Mouse (Mus musculus) ES-E14 (cell line): ENCODE data around the gene Hspb6. TPM values are rescaled to one million over a fixed set of nuclear protein-coding genes. Genes with fewer than 3 reads are reported as not detected.
A peak's percentile ranks its signal among the peaks of the same experiment; 100 is the strongest.

Source experiments
- DNase-seq: peaks from one replicate; pipeline ENCODE4 v3.0.0-alpha.2; 2013; ENCODE audit warnings: low read depth, low spot score
- H3K27ac ChIP-seq: 2 replicates; pipeline ENCODE4 v1.5.1; 2012; ENCODE audit warnings: low read depth, mild to moderate bottlenecking, low read length, moderate library complexity, mixed read lengths; ENCODE audit not compliant: poor library complexity, insufficient read depth, severe bottlenecking
- H3K36me3 ChIP-seq: 2 replicates; pipeline ENCODE4 v1.6.1; 2012; ENCODE audit warnings: mild to moderate bottlenecking, low read length, moderate library complexity, mixed read lengths; ENCODE audit not compliant: control insufficient read depth, poor library complexity, insufficient read depth, severe bottlenecking
- H3K4me1 ChIP-seq, 2 experiments: fragments of 150-350 bp in 1 of 2; sonication (generic) in 1 of 2; 2 replicates each; pipeline ENCODE4 v1.6.1; 2012; ENCODE audit warnings: low read length in 2 of 2, mild to moderate bottlenecking in 1 of 2, mixed read lengths in 1 of 2; ENCODE audit not compliant: control insufficient read depth in 2 of 2, insufficient read depth in 2 of 2, poor library complexity in 1 of 2
- H3K4me3 ChIP-seq, 2 experiments: fragments of 150-350 bp in 1 of 2; sonication (generic) in 1 of 2; 2 replicates each; pipeline ENCODE4 v1.5.1; 2012; ENCODE audit warnings: low read length in 2 of 2, low read depth in 1 of 2, mild to moderate bottlenecking in 1 of 2, mixed read lengths in 1 of 2; ENCODE audit not compliant: insufficient read depth in 1 of 2, poor library complexity in 1 of 2, severe bottlenecking in 1 of 2
- H3K9ac ChIP-seq: 2 replicates; pipeline ENCODE4 v1.6.1; 2012; ENCODE audit warnings: low read depth, mild to moderate bottlenecking, low read length, mixed read lengths; ENCODE audit not compliant: poor library complexity, insufficient read depth, severe bottlenecking
- H3K9me3 ChIP-seq: fragments of 150-350 bp; sonication (generic); 2 replicates; pipeline ENCODE4 v1.6.1; 2012; ENCODE audit warnings: low read depth, mild to moderate bottlenecking, low read length; ENCODE audit not compliant: control insufficient read depth, insufficient read depth
- CHD2 ChIP-seq: IDR thresholded peaks from 2 replicates; pipeline ENCODE4 v1.6.1; 2014; ENCODE audit warnings: mild to moderate bottlenecking, low read depth, low read length, inconsistent platforms
- HCFC1 ChIP-seq: IDR thresholded peaks from 2 replicates; pipeline ENCODE4 v1.6.1; 2012; ENCODE audit warnings: low read length, inconsistent platforms, borderline replicate concordance; ENCODE audit not compliant: insufficient read depth
- MAFK ChIP-seq: IDR thresholded peaks from 2 replicates; pipeline ENCODE4 v1.6.1; 2014; ENCODE audit warnings: mild to moderate bottlenecking, low read depth, low read length, inconsistent platforms; ENCODE audit not compliant: insufficient read depth
- ZC3H11A ChIP-seq: IDR thresholded peaks from 2 replicates; pipeline ENCODE4 v1.6.1; 2012; ENCODE audit warnings: low read depth, mild to moderate bottlenecking, inconsistent platforms, low read length, borderline replicate concordance
- ZNF384 ChIP-seq: IDR thresholded peaks from 2 replicates; pipeline ENCODE4 v1.6.1; 2012; ENCODE audit warnings: low read depth, low read length, inconsistent platforms
- in situ Hi-C, 2 experiments: fragments of 600-800 bp; cut with MboI; formaldehyde crosslinking; loops; one replicate each; pipeline ENCODE4 v1.15.1; 2025; ENCODE audit warnings: low sequenced_read_pairs in 2 of 2, inconsistent platforms in 1 of 2; ENCODE audit not compliant: unreplicated experiment in 2 of 2
- total RNA-seq: library from RNA; depleted of rRNA; stranded (reverse); fragments of 300-350 nt; gene quantifications from 2 replicates; pipeline ENCODE4 v1.2.3, GENCODE M21; 2012

Hspb6 gene
- total RNA-seq, 1 experiment: 1.6 TPM

- TF ChIP-seq CHD2: no peak
- TF ChIP-seq ZC3H11A: no peak
- no peak for TF ChIP-seq HCFC1
- TF ChIP-seq MAFK: no peak
- no peak for TF ChIP-seq ZNF384
- Histone ChIP-seq H3K4me3 (peak overlapping the region; percentile 72 to 92), H3K27ac (no peak overlapping the region), H3K4me1 (peaks cover 0 to 4% of the 10 kb centered on the region in 2 experiments; a peak in 1 of 4 replicates), H3K9me3 (no peaks in the 10 kb centered on the region), H3K9ac (peak overlapping the region; percentile 75; the same call in 1 of the 2 replicates), H3K36me3 (peaks cover under 1% of the 10 kb centered on the region)
- no peak for DNase-seq
- in situ Hi-C loops: no loop called here
Observed at GRCm38 (mm10) chr7:30533941-30534632, 17.9 kb upstream of the Hspb6 start.

- Histone ChIP-seq H3K27ac (no peak within 1 kb of the TSS), H3K36me3 (peaks cover 2% of the 10 kb centered on the region), H3K9ac (peak within 1 kb of the TSS; percentile 75), H3K4me1 (peaks cover 0 to 6% of the 10 kb centered on the region in 2 experiments; a peak in 1 of 4 replicates), H3K4me3 (peak within 1 kb of the TSS; percentile 72 to 92), H3K9me3 (no peaks in the 10 kb centered on the region)
- DNase-seq: peak; percentile 93
- in situ Hi-C loops: no loop called here
- TF ChIP-seq CHD2 (no peak), ZNF384 (no peak), ZC3H11A (no peak), MAFK (no peak), HCFC1 (no peak)
Observed at GRCm38 (mm10) chr7:30534633-30535577, 17.1 kb upstream of the Hspb6 start, which contains the start of gene Arhgap33. Gene Arhgap33, minus strand, starts transcription at chr7:30535060.

GRCm38 (mm10) chr7:30540572-30540971 lies 11.4 kb upstream of the Hspb6 start:
- no peak overlapping the region for H3K9ac ChIP-seq
- no peak for TF ChIP-seq HCFC1
- TF ChIP-seq ZNF384: no peak
- TF ChIP-seq MAFK: no peak
- no peak for TF ChIP-seq ZC3H11A
- no peak for TF ChIP-seq CHD2
- peak overlapping the region; percentile 19 to 30; a peak in 2 of 4 replicates for H3K4me3 ChIP-seq

GRCm38 (mm10) chr7:30544327-30544726 lies 7.7 kb upstream of the Hspb6 start:
- Histone ChIP-seq H3K4me1 (peaks cover 0 to 19% of the 10 kb centered on the region in 2 experiments; a peak in 2 of 4 replicates), H3K4me3 (no peak overlapping the region), H3K9ac (no peak overlapping the region), H3K27ac (no peak overlapping the region), H3K36me3 (peaks cover 8% of the 10 kb centered on the region; the same call in 1 of the 2 replicates), H3K9me3 (no peaks in the 10 kb centered on the region)
- in situ Hi-C loops: no loop called here
- DNase-seq: no peak
- TF ChIP-seq MAFK: no peak
- no peak for TF ChIP-seq ZC3H11A
- TF ChIP-seq HCFC1: no peak
- no peak for TF ChIP-seq CHD2
- no peak for TF ChIP-seq ZNF384

More at GRCm38 (mm10) chr7:30540572-30540971, 11.4 kb upstream of the Hspb6 start:
- Histone ChIP-seq H3K9me3 (no peaks in the 10 kb centered on the region), H3K4me1 (peaks cover 0 to 19% of the 10 kb centered on the region in 2 experiments; a peak in 2 of 4 replicates), H3K27ac (no peak overlapping the region), H3K36me3 (peaks cover 7% of the 10 kb centered on the region)
- no peak for DNase-seq
- in situ Hi-C loops: no loop called here
